Mouse (Mus musculus) megakaryocyte, embryonic 14.5 days (primary cell): ENCODE measurements around the gene Gm21739. TPM values are rescaled to one million over a fixed set of nuclear protein-coding genes. Genes with fewer than 3 reads are reported as not detected.
"Not testable (repeated sequence)": the region's sequence is repeated elsewhere in the genome, so short reads cannot be mapped to it uniquely, and the experiment has no call there.

Experiments used
- H3K27me3 ChIP-seq: replicated peaks from 2 replicates; pipeline ENCODE3; 2012; ENCODE audit warnings: inconsistent platforms
- H3K36me3 ChIP-seq: replicated peaks from 2 replicates; pipeline ENCODE3; 2012; ENCODE audit warnings: low read length, inconsistent platforms, mixed read lengths
- H3K4me1 ChIP-seq: 2 replicates; pipeline ENCODE4 v1.6.1; 2012; ENCODE audit warnings: inconsistent platforms
- H3K4me3 ChIP-seq: replicated peaks from 2 replicates; pipeline ENCODE3; 2012; ENCODE audit warnings: moderate library complexity, mild to moderate bottlenecking, inconsistent platforms
- H3K9me3 ChIP-seq: 2 replicates; pipeline ENCODE4 v1.6.1; 2012; ENCODE audit warnings: inconsistent platforms
- polyA plus RNA-seq: library from polyadenylated mRNA; stranded (reverse); fragments of >175 nt; gene quantifications from 2 replicates; pipeline ENCODE4 v1.2.3, GENCODE M21; 2012; ENCODE audit warnings: low replicate concordance; ENCODE audit not compliant: insufficient read depth

Gm21739 gene
- not detected in 2 replicates for polyA plus RNA-seq

DNA sequence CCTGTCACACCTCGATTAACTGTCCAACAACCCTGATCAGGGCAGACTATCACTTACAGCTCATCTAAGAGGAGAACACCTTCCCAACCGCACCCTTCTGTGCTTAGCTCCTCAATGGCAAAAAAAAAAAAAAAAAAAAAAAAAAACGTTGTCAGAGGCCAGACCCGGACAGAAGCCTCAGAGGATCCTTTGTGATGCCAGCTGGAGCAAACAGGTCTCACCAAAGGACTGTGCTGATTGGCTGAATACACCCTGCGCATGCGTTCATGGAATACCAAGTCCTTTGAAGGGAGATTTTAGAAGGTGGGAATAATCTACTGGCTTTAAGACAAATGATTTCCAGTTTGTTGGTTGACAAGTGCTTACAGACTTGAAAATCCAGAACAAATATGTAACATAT is at the start of gene Gm21739:
Gene Gm21739 (minus strand): TSS at position 101 of the 400 bp plus-strand sequence.
- H3K27me3 ChIP-seq, H3K36me3 ChIP-seq, H3K4me3 ChIP-seq, H3K4me1 ChIP-seq, H3K9me3 ChIP-seq: not testable (repeated sequence)
